Mouse (Mus musculus) layer of hippocampus, postnatal 14 days (tissue): ENCODE measurements around the gene Khdc3. TPM values are rescaled to one million over a fixed set of nuclear protein-coding genes. Genes with fewer than 3 reads are reported as not detected.
"Not testable (repeated sequence)": the region's sequence is repeated elsewhere in the genome, so short reads cannot be mapped to it uniquely, and the experiment has no call there.

Experiments used
- DNase-seq, 2 experiments: peaks; one replicate each; pipeline ENCODE4 v3.0.0; 2021 to 2022; ENCODE audit warnings: low spot score in 2 of 2, mixed read lengths in 1 of 2
- long read RNA-seq, 2 experiments: library from polyadenylated mRNA; stranded (forward); transcript quantifications; one replicate each; pipeline ENCODE4 v2.0.0; 2021
- total RNA-seq, 2 experiments: library from RNA; stranded (reverse); gene quantifications; 2 replicates each; pipeline ENCODE4 v1.2.3; 2021

The Khdc3 gene
- total RNA-seq, result 1 to 10 TPM; 3.0 to 3.9 TPM
- long read RNA-seq, experiment 1, result 0 reads
- long read RNA-seq, experiment 2, partial matches to known transcripts, result 1 of 1 reads
- long read RNA-seq, experiment 2, other reads (novel, unspliced or antisense), result 0 of 1 reads

GRCm38 (mm10) chr9:73101536-73101935, at the start of gene Khdc3:
TSS of gene Khdc3 (plus strand) at chr9:73101836.
- no peak for DNase-seq

- no peak for DNase-seq
Observed at GRCm38 (mm10) chr9:73055441-73055911, 46.2 kb upstream of the Khdc3 start.

- DNase-seq, result no peak
Observed at GRCm38 (mm10) chr9:73059224-73059623, 42.4 kb upstream of the Khdc3 start.

GRCm38 (mm10) chr9:73063621-73064290, 37.9 kb upstream of the Khdc3 start:
- DNase-seq, result no peak

- DNase-seq, result no peak
Observed at GRCm38 (mm10) chr9:73067086-73067485, 34.5 kb upstream of the Khdc3 start.

GRCm38 (mm10) chr9:73068230-73068679, 33.4 kb upstream of the Khdc3 start:
- no peak for DNase-seq

- no peak for DNase-seq
Observed at GRCm38 (mm10) chr9:73068688-73069087, 32.9 kb upstream of the Khdc3 start.

- no peak for DNase-seq
Observed at GRCm38 (mm10) chr9:73070971-73071659, 30.5 kb upstream of the Khdc3 start.

GRCm38 (mm10) chr9:73072426-73072825, 29.2 kb upstream of the Khdc3 start:
- no peak for DNase-seq

- DNase-seq, result no peak
Observed at GRCm38 (mm10) chr9:73073169-73073568, 28.5 kb upstream of the Khdc3 start.

GRCm38 (mm10) chr9:73079349-73079748, 22.3 kb upstream of the Khdc3 start:
- not testable (repeated sequence) for DNase-seq

GRCm38 (mm10) chr9:73079801-73080325, 21.8 kb upstream of the Khdc3 start:
- no peak for DNase-seq

- no peak for DNase-seq
Observed at GRCm38 (mm10) chr9:73082291-73083000, 19.2 kb upstream of the Khdc3 start.

GRCm38 (mm10) chr9:73083956-73084355, 17.7 kb upstream of the Khdc3 start:
- DNase-seq, result no peak

GRCm38 (mm10) chr9:73085845-73086244, 15.8 kb upstream of the Khdc3 start:
- no peak for DNase-seq

- DNase-seq, result no peak
Observed at GRCm38 (mm10) chr9:73087121-73087520, 14.5 kb upstream of the Khdc3 start.

- DNase-seq, result no peak
Observed at GRCm38 (mm10) chr9:73087581-73087980, 14.1 kb upstream of the Khdc3 start.

- no peak for DNase-seq
Observed at GRCm38 (mm10) chr9:73089222-73089920, 12.3 kb upstream of the Khdc3 start.

- no peak for DNase-seq
Observed at GRCm38 (mm10) chr9:73090121-73090520, 11.5 kb upstream of the Khdc3 start.

- DNase-seq, result peak; percentile 28 to 75
Observed at GRCm38 (mm10) chr9:73091747-73092146, 9.9 kb upstream of the Khdc3 start.

- no peak for DNase-seq
Observed at GRCm38 (mm10) chr9:73094580-73094979, 7.1 kb upstream of the Khdc3 start.
